Mouse (Mus musculus): Measurements from ENCODE around the gene Rtn4ip1. TPM values are rescaled to one million over a fixed set of nuclear protein-coding genes. Genes with fewer than 3 reads are reported as not detected.

Rtn4ip1 gene
- total and polyA plus RNA-seq, 3 experiments: 11.6 to 23.5 TPM; not detected in 1

GRCm38 (mm10) chr10:43916737-43917136 is 15.1 kb downstream of the Rtn4ip1 start:
- H3K27ac ChIP-seq (ENCODE audit: control insufficient read depth, low read depth, low read length): peak overlapping the region; percentile 8; the same call in 1 of the 2 replicates
- H3K36me3 ChIP-seq (ENCODE audit: control insufficient read depth in 1 of 2, insufficient read depth in 2 of 2, low read length in 2 of 2): peaks cover 0 to 22% of the 10 kb centered on the region in 2 experiments; a peak in 2 of 4 replicates
- H3K9me3 ChIP-seq (replicated peaks; ENCODE audit: insufficient read depth, low read length): no peaks in the 10 kb centered on the region
- peak; percentile 72 for TF ChIP-seq GATA1 (IDR thresholded peaks at IDR 0.05; ENCODE audit: low read depth, low read length)
- peak; percentile 98 for TF ChIP-seq RCOR1 (IDR thresholded peaks at IDR 0.05; ENCODE audit: low read depth, low read length)
- TF ChIP-seq POLR2A (IDR thresholded peaks at IDR 0.05; ENCODE audit: control insufficient read depth in 1 of 2, insufficient read depth in 1 of 2, low read depth in 1 of 2, low read length in 2 of 2, poor library complexity in 1 of 2): no peak
- TF ChIP-seq USF1 (IDR thresholded peaks at IDR 0.05; ENCODE audit: low read depth, low read length): no peak
- TF ChIP-seq MAFK (IDR thresholded peaks at IDR 0.05; ENCODE audit: borderline replicate concordance, low read depth, low read length): 0 out of 2 replicates have a peak, but pooled peaks have one; percentile 54
- TF ChIP-seq ELF1 (IDR thresholded peaks at IDR 0.05; ENCODE audit: low read depth, low read length): no peak
- TF ChIP-seq MAZ (IDR thresholded peaks at IDR 0.05; ENCODE audit: low read depth, low read length): 0 out of 2 replicates have a peak, but pooled peaks have one; percentile 47
- peak; percentile 52 to 53; a peak in 3 of 4 replicates for TF ChIP-seq EP300 (IDR thresholded peaks at IDR 0.05; ENCODE audit: low read depth in 1 of 2, low read length in 2 of 2)
- no peaks in the 10 kb centered on the region for H3K27me3 ChIP-seq (ENCODE audit: control insufficient read depth in 1 of 2, insufficient read depth in 2 of 2, low read length in 2 of 2)
- no peak overlapping the region for H3K9ac ChIP-seq (ENCODE audit: control insufficient read depth, low read depth, low read length, poor library complexity, severe bottlenecking)
- H3K4me1 ChIP-seq (ENCODE audit: control insufficient read depth in 1 of 2, insufficient read depth in 2 of 2, low read length in 2 of 2): peaks cover 13 to 19% of the 10 kb centered on the region in 2 experiments
- peak; percentile 70 for DNase-seq (ENCODE audit: low read depth, low spot score)
- no peaks in the 10 kb centered on the region for H3K79me2 ChIP-seq (ENCODE audit: control insufficient read depth, insufficient read depth, low read length, poor library complexity)
- H3K4me3 ChIP-seq (ENCODE audit: control insufficient read depth in 1 of 2, insufficient read depth in 1 of 2, low read depth in 2 of 2, low read length in 2 of 2): no peak overlapping the region

- peaks cover 8 to 12% of the 10 kb centered on the region in 2 experiments for H3K4me1 ChIP-seq (ENCODE audit: control insufficient read depth in 1 of 2, insufficient read depth in 2 of 2, low read length in 2 of 2)
- H3K27me3 ChIP-seq (ENCODE audit: control insufficient read depth in 1 of 2, insufficient read depth in 2 of 2, low read length in 2 of 2): no peaks in the 10 kb centered on the region
- no peak overlapping the region for H3K27ac ChIP-seq (ENCODE audit: control insufficient read depth, low read depth, low read length)
- DNase-seq (ENCODE audit: low read depth, low spot score): peak; percentile 90
- H3K9me3 ChIP-seq (replicated peaks; ENCODE audit: insufficient read depth, low read length): no peaks in the 10 kb centered on the region
- no peak overlapping the region for H3K4me3 ChIP-seq (ENCODE audit: control insufficient read depth in 1 of 2, insufficient read depth in 1 of 2, low read depth in 2 of 2, low read length in 2 of 2)
- no peaks in the 10 kb centered on the region for H3K79me2 ChIP-seq (ENCODE audit: control insufficient read depth, insufficient read depth, low read length, poor library complexity)
- H3K9ac ChIP-seq (ENCODE audit: control insufficient read depth, low read depth, low read length, poor library complexity, severe bottlenecking): no peak overlapping the region
- H3K36me3 ChIP-seq (ENCODE audit: control insufficient read depth in 1 of 2, insufficient read depth in 2 of 2, low read length in 2 of 2): peaks cover 0 to 14% of the 10 kb centered on the region in 2 experiments; a peak in 2 of 4 replicates
- TF ChIP-seq EP300 (IDR thresholded peaks at IDR 0.05; ENCODE audit: low read depth in 1 of 2, low read length in 2 of 2) (peak in 1 of 2 experiments; percentile 42; a peak in 1 of 4 replicates), NRF1 (IDR thresholded peaks at IDR 0.05; ENCODE audit: insufficient read depth, low read depth, low read length, poor library complexity, severe bottlenecking) (no peak), ZC3H11A (IDR thresholded peaks at IDR 0.05; ENCODE audit: low read depth, low read length) (peak; percentile 98), TBP (IDR thresholded peaks at IDR 0.05; ENCODE audit: low read depth, low read length) (no peak), SIN3A (IDR thresholded peaks at IDR 0.05; ENCODE audit: low read length) (peak; percentile 65), TAL1 (IDR thresholded peaks at IDR 0.05; ENCODE audit: low read length) (no peak), HCFC1 (IDR thresholded peaks at IDR 0.05; ENCODE audit: low read depth, low read length) (0 out of 2 replicates have a peak, but pooled peaks have one; percentile 33), ZMIZ1 (IDR thresholded peaks at IDR 0.05; ENCODE audit: low read depth, low read length) (no peak), POLR2A (IDR thresholded peaks at IDR 0.05; ENCODE audit: control insufficient read depth in 1 of 2, insufficient read depth in 1 of 2, low read depth in 1 of 2, low read length in 2 of 2, poor library complexity in 1 of 2) (no peak), USF1 (IDR thresholded peaks at IDR 0.05; ENCODE audit: low read depth, low read length) (no peak), ETS1 (IDR thresholded peaks at IDR 0.05; ENCODE audit: low read depth, low read length) (peak; percentile 13; the same call in 1 of the 2 replicates), CHD2 (IDR thresholded peaks at IDR 0.05; ENCODE audit: low read length) (no peak), CHD1 (IDR thresholded peaks at IDR 0.05; ENCODE audit: low read depth, low read length) (0 out of 2 replicates have a peak, but pooled peaks have one; percentile 65), ZKSCAN1 (IDR thresholded peaks at IDR 0.05; ENCODE audit: low read depth, low read length) (no peak), CTCF (IDR thresholded peaks at IDR 0.05 in 2 of 3, conservative IDR thresholded peaks at IDR 0.05 in 1 of 3; ENCODE audit: control insufficient read depth in 1 of 3, insufficient read depth in 1 of 3, low read depth in 2 of 3, low read length in 3 of 3, poor library complexity in 1 of 3, severe bottlenecking in 1 of 3) (peak; percentile 90 to 97 (median 93); a peak in 5 of 6 replicates), MAZ (IDR thresholded peaks at IDR 0.05; ENCODE audit: low read depth, low read length) (peak; percentile 70; the same call in 1 of the 2 replicates), RCOR1 (IDR thresholded peaks at IDR 0.05; ENCODE audit: low read depth, low read length) (no peak; the same call in 1 of the 2 replicates), MXI1 (IDR thresholded peaks at IDR 0.05; ENCODE audit: low read depth, low read length) (peak; percentile 59; the same call in 1 of the 2 replicates), POLR2AphosphoS2 (IDR thresholded peaks at IDR 0.05; ENCODE audit: low read length) (no peak), KAT2A (conservative IDR thresholded peaks at IDR 0.05; ENCODE audit: low read depth, low read length) (no peak), MAX (IDR thresholded peaks at IDR 0.05; ENCODE audit: low read length) (0 out of 2 replicates have a peak, but pooled peaks have one; percentile 13), GATA1 (IDR thresholded peaks at IDR 0.05; ENCODE audit: low read depth, low read length) (no peak), SMC3 (IDR thresholded peaks at IDR 0.05; ENCODE audit: low read depth, low read length) (peak; percentile 100), MYB (IDR thresholded peaks at IDR 0.05; ENCODE audit: low read depth, low read length) (no peak; the same call in 1 of the 2 replicates), ELF1 (IDR thresholded peaks at IDR 0.05; ENCODE audit: low read depth, low read length) (peak; percentile 26; the same call in 1 of the 2 replicates), E2F4 (IDR thresholded peaks at IDR 0.05; ENCODE audit: borderline replicate concordance, low read depth, low read length) (no peak)
These were observed 17.3 kb downstream of the Rtn4ip1 start for GRCm38 (mm10) chr10:43918696-43919608.
